Mouse (Mus musculus): Measurements from ENCODE around the gene Pfdn5. TPM values are rescaled to one million over a fixed set of nuclear protein-coding genes. Genes with fewer than 3 reads are reported as not detected.

Pfdn5 gene
- total RNA-seq, 1 experiment: 201 TPM

DNA sequence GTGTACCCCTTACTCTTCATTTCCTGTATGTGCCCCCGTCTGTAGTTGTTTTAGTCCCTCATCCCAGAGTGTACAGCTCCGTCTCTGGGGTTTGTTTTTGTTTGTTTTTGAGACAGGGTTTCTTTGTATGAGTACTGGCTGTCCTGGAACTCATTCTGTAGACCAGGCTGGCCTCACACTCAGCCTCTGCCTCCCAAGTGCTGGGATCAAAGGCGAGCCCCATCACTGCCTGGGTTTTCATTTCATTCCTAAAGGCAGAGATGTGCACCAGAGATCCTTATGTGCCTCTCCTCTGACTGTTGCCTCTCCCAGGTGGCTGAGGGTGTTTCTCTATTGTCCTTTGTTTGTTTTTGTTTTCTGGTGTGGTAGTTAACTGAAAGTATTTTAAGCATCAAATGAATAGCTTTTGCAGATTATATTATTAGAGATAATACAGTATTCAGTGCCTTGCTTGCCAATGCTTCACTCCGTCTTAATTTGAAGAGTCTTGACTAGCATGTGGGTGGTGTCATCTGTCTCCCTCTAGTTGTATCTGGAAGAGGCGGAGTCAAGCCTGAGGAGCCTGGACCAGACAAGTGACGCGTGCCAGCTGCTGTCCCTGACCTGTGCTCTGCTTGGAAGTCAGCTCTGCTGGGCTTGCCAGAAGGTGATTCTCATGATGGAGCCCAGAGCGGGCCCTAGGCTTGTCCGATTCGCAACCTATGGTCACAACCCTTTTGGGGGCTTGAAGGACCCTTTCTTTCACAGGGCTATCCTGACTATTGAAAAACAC lies 15.7 kb upstream of the Pfdn5 start:
- TF ChIP-seq MAFK (IDR thresholded peaks at IDR 0.05; ENCODE audit: insufficient read depth, low read depth, low read length) (no peak), CHD2 (IDR thresholded peaks at IDR 0.05; ENCODE audit: low read depth, low read length) (no peak), HCFC1 (IDR thresholded peaks at IDR 0.05; ENCODE audit: borderline replicate concordance, insufficient read depth, low read length) (no peak), ZNF384 (IDR thresholded peaks at IDR 0.05; ENCODE audit: low read depth, low read length) (no peak), ZC3H11A (IDR thresholded peaks at IDR 0.05; ENCODE audit: borderline replicate concordance, low read depth, low read length) (no peak)
- no peaks in the 10 kb centered on the region for H3K9me3 ChIP-seq (ENCODE audit: control insufficient read depth, insufficient read depth, low read depth, low read length)
- no peak overlapping the region for H3K4me3 ChIP-seq (ENCODE audit: insufficient read depth in 1 of 2, low read depth in 1 of 2, low read length in 2 of 2, poor library complexity in 1 of 2, severe bottlenecking in 1 of 2)
- no peak overlapping the region for H3K9ac ChIP-seq (ENCODE audit: insufficient read depth, low read depth, low read length, poor library complexity, severe bottlenecking)
- no peaks in the 10 kb centered on the region for H3K4me1 ChIP-seq (ENCODE audit: control insufficient read depth in 2 of 2, insufficient read depth in 2 of 2, low read length in 2 of 2, poor library complexity in 1 of 2)
- H3K27ac ChIP-seq (ENCODE audit: insufficient read depth, low read depth, low read length, poor library complexity, severe bottlenecking): no peak overlapping the region
- in situ Hi-C loops (cut with MboI; ENCODE audit: low sequenced_read_pairs in 2 of 2, unreplicated experiment in 2 of 2): no loop called here
- DNase-seq (ENCODE audit: low read depth, low spot score): no peak
- peaks cover 58% of the 10 kb centered on the region for H3K36me3 ChIP-seq (ENCODE audit: control insufficient read depth, insufficient read depth, low read length, poor library complexity, severe bottlenecking)

DNA sequence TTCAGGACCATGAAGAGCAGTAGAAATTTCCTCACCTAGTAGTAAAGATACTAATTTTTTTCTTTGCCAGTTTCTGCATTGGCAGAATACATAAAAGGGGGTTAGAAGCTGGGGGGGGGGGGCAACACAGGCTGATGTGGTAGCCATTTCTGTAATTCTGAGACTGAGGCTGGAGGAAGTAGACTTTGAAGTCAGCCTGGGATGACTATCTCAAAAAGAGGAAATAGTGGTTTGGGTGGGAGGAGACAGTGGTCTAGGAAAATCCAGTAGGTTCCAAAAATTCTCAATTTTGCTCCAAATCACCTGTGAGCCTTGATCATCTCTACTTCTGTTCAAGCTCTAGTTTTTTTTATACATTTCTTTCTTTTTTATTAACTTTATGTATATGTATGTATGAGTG lies 14.4 kb upstream of the Pfdn5 start:
- DNase-seq (ENCODE audit: low read depth, low spot score): no peak
- peaks cover 59% of the 10 kb centered on the region for H3K36me3 ChIP-seq (ENCODE audit: control insufficient read depth, insufficient read depth, low read length, poor library complexity, severe bottlenecking)
- TF ChIP-seq CHD2 (IDR thresholded peaks at IDR 0.05; ENCODE audit: low read depth, low read length): no peak
- no peak for TF ChIP-seq HCFC1 (IDR thresholded peaks at IDR 0.05; ENCODE audit: borderline replicate concordance, insufficient read depth, low read length)
- no peak for TF ChIP-seq MAFK (IDR thresholded peaks at IDR 0.05; ENCODE audit: insufficient read depth, low read depth, low read length)
- no peak for TF ChIP-seq ZC3H11A (IDR thresholded peaks at IDR 0.05; ENCODE audit: borderline replicate concordance, low read depth, low read length)
- TF ChIP-seq ZNF384 (IDR thresholded peaks at IDR 0.05; ENCODE audit: low read depth, low read length): no peak
- no peak overlapping the region for H3K4me3 ChIP-seq (ENCODE audit: insufficient read depth in 1 of 2, low read depth in 1 of 2, low read length in 2 of 2, poor library complexity in 1 of 2, severe bottlenecking in 1 of 2)
- in situ Hi-C loops (cut with MboI; ENCODE audit: low sequenced_read_pairs in 2 of 2, unreplicated experiment in 2 of 2): no loop called here
- no peak overlapping the region for H3K9ac ChIP-seq (ENCODE audit: insufficient read depth, low read depth, low read length, poor library complexity, severe bottlenecking)
- H3K9me3 ChIP-seq (ENCODE audit: control insufficient read depth, insufficient read depth, low read depth, low read length): no peaks in the 10 kb centered on the region
- H3K27ac ChIP-seq (ENCODE audit: insufficient read depth, low read depth, low read length, poor library complexity, severe bottlenecking): no peak overlapping the region
- no peaks in the 10 kb centered on the region for H3K4me1 ChIP-seq (ENCODE audit: control insufficient read depth in 2 of 2, insufficient read depth in 2 of 2, low read length in 2 of 2, poor library complexity in 1 of 2)

DNA sequence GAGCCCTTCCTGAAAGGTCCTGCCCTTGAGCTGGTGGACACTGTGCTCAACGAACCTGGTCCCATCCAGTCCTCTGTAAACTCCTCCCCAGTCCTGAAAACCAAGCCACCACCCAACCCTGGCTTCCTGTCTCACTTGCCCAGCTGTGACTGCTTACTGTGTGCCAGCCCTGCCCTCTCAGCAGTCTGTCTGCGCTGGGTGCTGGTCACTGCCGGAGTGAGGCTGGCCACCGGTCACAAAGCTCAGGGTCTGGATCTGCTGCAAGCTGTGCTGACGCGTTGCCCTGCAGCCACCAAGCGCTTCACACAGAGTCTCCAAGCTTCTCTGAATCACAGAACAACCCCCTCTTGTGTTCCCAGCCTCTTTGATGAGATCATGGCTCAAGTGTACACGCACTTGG lies 10.6 kb upstream of the Pfdn5 start:
- Histone ChIP-seq H3K9me3 (ENCODE audit: control insufficient read depth, insufficient read depth, low read depth, low read length) (no peaks in the 10 kb centered on the region), H3K4me1 (ENCODE audit: control insufficient read depth in 2 of 2, insufficient read depth in 2 of 2, low read length in 2 of 2, poor library complexity in 1 of 2) (no peaks in the 10 kb centered on the region), H3K9ac (ENCODE audit: insufficient read depth, low read depth, low read length, poor library complexity, severe bottlenecking) (no peak overlapping the region), H3K27ac (ENCODE audit: insufficient read depth, low read depth, low read length, poor library complexity, severe bottlenecking) (no peak overlapping the region), H3K4me3 (ENCODE audit: insufficient read depth in 1 of 2, low read depth in 1 of 2, low read length in 2 of 2, poor library complexity in 1 of 2, severe bottlenecking in 1 of 2) (no peak overlapping the region), H3K36me3 (ENCODE audit: control insufficient read depth, insufficient read depth, low read length, poor library complexity, severe bottlenecking) (peaks cover 67% of the 10 kb centered on the region)
- no peak for TF ChIP-seq ZC3H11A (IDR thresholded peaks at IDR 0.05; ENCODE audit: borderline replicate concordance, low read depth, low read length)
- no peak for TF ChIP-seq CHD2 (IDR thresholded peaks at IDR 0.05; ENCODE audit: low read depth, low read length)
- no peak for DNase-seq (ENCODE audit: low read depth, low spot score)
- in situ Hi-C loops (cut with MboI; ENCODE audit: low sequenced_read_pairs in 2 of 2, unreplicated experiment in 2 of 2): no loop called here

DNA sequence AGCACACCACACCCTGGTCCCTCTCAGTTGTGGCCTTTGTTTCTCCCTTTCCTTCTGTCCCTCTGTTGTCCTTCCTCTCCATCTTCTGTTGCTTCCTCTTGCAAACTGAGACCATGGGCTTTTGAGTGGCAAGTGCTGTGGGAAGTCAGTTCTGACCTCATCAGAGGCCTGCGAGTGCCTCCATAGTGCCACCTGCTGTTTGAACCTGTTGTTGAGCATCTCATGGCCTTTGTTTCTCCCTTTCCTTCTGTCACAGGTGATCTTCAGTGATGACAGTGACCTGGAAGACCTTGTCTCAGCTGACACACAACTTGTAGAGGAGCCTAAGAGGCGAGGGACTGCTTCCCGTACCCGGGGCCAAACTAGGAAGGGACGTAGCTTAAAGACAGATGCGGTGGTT lies 9.7 kb upstream of the Pfdn5 start:
- peaks cover 67% of the 10 kb centered on the region for H3K36me3 ChIP-seq (ENCODE audit: control insufficient read depth, insufficient read depth, low read length, poor library complexity, severe bottlenecking)
- in situ Hi-C loops (cut with MboI; ENCODE audit: low sequenced_read_pairs in 2 of 2, unreplicated experiment in 2 of 2): no loop called here
- DNase-seq (ENCODE audit: low read depth, low spot score): peak; percentile 57
- H3K9me3 ChIP-seq (ENCODE audit: control insufficient read depth, insufficient read depth, low read depth, low read length): no peaks in the 10 kb centered on the region
- H3K4me1 ChIP-seq (ENCODE audit: control insufficient read depth in 2 of 2, insufficient read depth in 2 of 2, low read length in 2 of 2, poor library complexity in 1 of 2): no peaks in the 10 kb centered on the region
- H3K4me3 ChIP-seq (ENCODE audit: insufficient read depth in 1 of 2, low read depth in 1 of 2, low read length in 2 of 2, poor library complexity in 1 of 2, severe bottlenecking in 1 of 2): no peak overlapping the region
- H3K9ac ChIP-seq (ENCODE audit: insufficient read depth, low read depth, low read length, poor library complexity, severe bottlenecking): no peak overlapping the region
- no peak overlapping the region for H3K27ac ChIP-seq (ENCODE audit: insufficient read depth, low read depth, low read length, poor library complexity, severe bottlenecking)
- TF ChIP-seq ZC3H11A (IDR thresholded peaks at IDR 0.05; ENCODE audit: borderline replicate concordance, low read depth, low read length) (no peak), MAFK (IDR thresholded peaks at IDR 0.05; ENCODE audit: insufficient read depth, low read depth, low read length) (no peak), ZNF384 (IDR thresholded peaks at IDR 0.05; ENCODE audit: low read depth, low read length) (no peak), CHD2 (IDR thresholded peaks at IDR 0.05; ENCODE audit: low read depth, low read length) (no peak), HCFC1 (IDR thresholded peaks at IDR 0.05; ENCODE audit: borderline replicate concordance, insufficient read depth, low read length) (no peak)

Measured in ES-E14 (cell line).